Mouse (Mus musculus) ES-E14 (cell line): Measurements from ENCODE around the gene Tescl.

Experiments used
- CHD2 ChIP-seq: IDR thresholded peaks from 2 replicates; pipeline ENCODE4 v1.6.1; 2014; ENCODE audit warnings: mild to moderate bottlenecking, low read depth, low read length, inconsistent platforms
- HCFC1 ChIP-seq: IDR thresholded peaks from 2 replicates; pipeline ENCODE4 v1.6.1; 2012; ENCODE audit warnings: low read length, inconsistent platforms, borderline replicate concordance; ENCODE audit not compliant: insufficient read depth
- ZC3H11A ChIP-seq: IDR thresholded peaks from 2 replicates; pipeline ENCODE4 v1.6.1; 2012; ENCODE audit warnings: low read depth, mild to moderate bottlenecking, inconsistent platforms, low read length, borderline replicate concordance

GRCm38 (mm10) chr7:24294763-24295162 lies 39.0 kb downstream of the Tescl start:
- no peak for TF ChIP-seq CHD2
- no peak for TF ChIP-seq ZC3H11A
- TF ChIP-seq HCFC1: no peak
